Mouse (Mus musculus) retina, adult 2 months (tissue): Measurements from ENCODE around the gene Ccdc62.

Experiments
- DNase-seq: peaks from one replicate; pipeline ENCODE4 v3.0.0-alpha.2; 2012; ENCODE audit warnings: low read depth, low spot score

Gene Ccdc62

GRCm38 (mm10) chr5:123935931-123936330, 5.5 kb downstream of the Ccdc62 start:
- DNase-seq = no peak

GRCm38 (mm10) chr5:123938479-123938878, 8.0 kb downstream of the Ccdc62 start:
- no peak for DNase-seq

GRCm38 (mm10) chr5:123946546-123946945, 16.1 kb downstream of the Ccdc62 start:
- DNase-seq = no peak

GRCm38 (mm10) chr5:123947041-123947761, 16.7 kb downstream of the Ccdc62 start:
- DNase-seq = peak; percentile 53

- no peak for DNase-seq
Measured at GRCm38 (mm10) chr5:123952365-123953045, 22.0 kb downstream of the Ccdc62 start.

- DNase-seq = no peak
Measured at GRCm38 (mm10) chr5:123957213-123957612, 26.7 kb downstream of the Ccdc62 start.

- no peak for DNase-seq
Measured at GRCm38 (mm10) chr5:123959018-123959417, 28.5 kb downstream of the Ccdc62 start.

- DNase-seq = no peak
Measured at GRCm38 (mm10) chr5:123960129-123960528, 29.6 kb downstream of the Ccdc62 start.

- DNase-seq = no peak
Measured at GRCm38 (mm10) chr5:123961046-123961445, 30.6 kb downstream of the Ccdc62 start.

GRCm38 (mm10) chr5:123964208-123964607, 33.7 kb downstream of the Ccdc62 start:
- DNase-seq = no peak

- DNase-seq = no peak
Measured at GRCm38 (mm10) chr5:123966759-123967158, 36.3 kb downstream of the Ccdc62 start.

- DNase-seq = no peak
Measured at GRCm38 (mm10) chr5:123968468-123968867, 38.0 kb downstream of the Ccdc62 start.

GRCm38 (mm10) chr5:123969216-123969615, 38.7 kb downstream of the Ccdc62 start:
- DNase-seq = no peak

- no peak for DNase-seq
Measured at GRCm38 (mm10) chr5:123970576-123970975, 40.1 kb downstream of the Ccdc62 start.

GRCm38 (mm10) chr5:123972453-123972852, 42.0 kb downstream of the Ccdc62 start:
- DNase-seq = no peak

GRCm38 (mm10) chr5:123973299-123974178, 43.1 kb downstream of the Ccdc62 start, which contains the start of gene Hip1r:
Gene Hip1r (plus strand): TSS chr5:123973628.
- no peak for DNase-seq

- no peak for DNase-seq
Measured at GRCm38 (mm10) chr5:123974179-123974485, 43.7 kb downstream of the Ccdc62 start.

GRCm38 (mm10) chr5:123974616-123975111, 44.2 kb downstream of the Ccdc62 start:
- no peak for DNase-seq

GRCm38 (mm10) chr5:123975668-123976180, 45.2 kb downstream of the Ccdc62 start:
- no peak for DNase-seq

GRCm38 (mm10) chr5:123977231-123977630, 46.8 kb downstream of the Ccdc62 start:
- DNase-seq = no peak

GRCm38 (mm10) chr5:123978131-123978530, 47.7 kb downstream of the Ccdc62 start:
- no peak for DNase-seq
